Mouse (Mus musculus) B cell, adult 2 months (primary cell): ENCODE data around the gene Acoxl.
A peak's percentile ranks its signal among the peaks of the same experiment; 100 is the strongest.

ENCODE experiments used
- DNase-seq, 2 experiments: peaks; one replicate each; pipeline ENCODE4 v3.0.0; 2022

Acoxl gene

GRCm38 (mm10) chr2:128122891-128123771, 284.5 kb downstream of the Acoxl start:
- peak; percentile 29 to 34 for DNase-seq

- peak; percentile 50 to 58 for DNase-seq
These were observed 285.4 kb downstream of the Acoxl start for GRCm38 (mm10) chr2:128123921-128124683.

- DNase-seq: no peak
These were observed 286.0 kb downstream of the Acoxl start for GRCm38 (mm10) chr2:128124693-128125092.

- DNase-seq: peak; percentile 98
These were observed 287.2 kb downstream of the Acoxl start, which contains the start of gene Bcl2l11 for GRCm38 (mm10) chr2:128125635-128126470. Gene Bcl2l11 (plus strand): TSS chr2:128126038.

- DNase-seq: peak; percentile 52 to 67
These were observed 287.9 kb downstream of the Acoxl start for GRCm38 (mm10) chr2:128126591-128127051.

GRCm38 (mm10) chr2:128127121-128127671, 288.5 kb downstream of the Acoxl start:
- DNase-seq: peak; percentile 93

GRCm38 (mm10) chr2:128127691-128128292, 289.1 kb downstream of the Acoxl start:
- peak; percentile 67 to 70 for DNase-seq

GRCm38 (mm10) chr2:128128532-128128931, 289.9 kb downstream of the Acoxl start:
- no peak for DNase-seq

GRCm38 (mm10) chr2:128131503-128131902, 292.8 kb downstream of the Acoxl start:
- no peak for DNase-seq

- DNase-seq: no peak
These were observed 294.0 kb downstream of the Acoxl start for GRCm38 (mm10) chr2:128132635-128133034.

- no peak for DNase-seq
These were observed 295.2 kb downstream of the Acoxl start for GRCm38 (mm10) chr2:128133865-128134264.

GRCm38 (mm10) chr2:128134474-128134873, 295.8 kb downstream of the Acoxl start:
- no peak for DNase-seq

- DNase-seq: no peak
These were observed 296.3 kb downstream of the Acoxl start for GRCm38 (mm10) chr2:128134948-128135347.

- DNase-seq: no peak
These were observed 298.2 kb downstream of the Acoxl start for GRCm38 (mm10) chr2:128136769-128137433.

GRCm38 (mm10) chr2:128137480-128138276, 299.0 kb downstream of the Acoxl start:
- DNase-seq: no peak

GRCm38 (mm10) chr2:128138924-128139323, 300.2 kb downstream of the Acoxl start:
- DNase-seq: no peak

- no peak for DNase-seq
These were observed 301.1 kb downstream of the Acoxl start for GRCm38 (mm10) chr2:128139781-128140180.

GRCm38 (mm10) chr2:128140183-128140582, 301.5 kb downstream of the Acoxl start:
- DNase-seq: no peak

- no peak for DNase-seq
These were observed 305.3 kb downstream of the Acoxl start for GRCm38 (mm10) chr2:128143992-128144391.

GRCm38 (mm10) chr2:128145433-128145832, 306.8 kb downstream of the Acoxl start:
- no peak for DNase-seq
